Mouse (Mus musculus): ENCODE measurements around the gene Hoxb8. TPM values are rescaled to one million over a fixed set of nuclear protein-coding genes. Genes with fewer than 3 reads are reported as not detected.

The Hoxb8 gene
- polyA plus RNA-seq, 1 experiment: not detected

DNA sequence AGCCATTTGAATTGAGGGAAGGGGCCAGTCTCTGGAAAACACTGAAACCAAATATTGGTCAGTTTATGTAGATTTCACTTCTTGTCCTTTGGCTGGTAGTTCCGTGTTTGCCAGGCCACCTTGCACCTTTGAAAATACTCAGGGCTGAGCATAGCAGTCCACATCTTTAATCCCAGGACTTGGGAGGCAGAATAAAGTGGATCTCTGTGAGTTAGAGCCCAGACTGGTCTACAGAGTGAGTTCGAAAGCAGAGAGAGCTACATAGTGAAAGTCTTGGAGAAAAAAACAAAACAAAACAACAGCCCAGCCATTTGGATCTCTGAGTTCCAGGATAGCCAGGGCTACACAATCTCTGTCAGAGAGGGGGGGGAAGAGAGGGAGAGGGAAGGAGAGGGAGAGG is 24.6 kb upstream of the Hoxb8 start:
- Histone ChIP-seq H3K4me1 (ENCODE audit: control insufficient read depth, insufficient read depth, low read length) (no peaks in the 10 kb centered on the region), H3K4me3 (ENCODE audit: insufficient read depth, low read length) (no peak overlapping the region), H3K27ac (ENCODE audit: insufficient read depth, low read length) (no peak overlapping the region)
- TF ChIP-seq POLR2A (IDR thresholded peaks at IDR 0.05; ENCODE audit: extremely low read depth, insufficient read depth, low read length) (no peak), CTCF (IDR thresholded peaks at IDR 0.05; ENCODE audit: extremely low read depth, insufficient read depth, low read length) (no peak)

DNA sequence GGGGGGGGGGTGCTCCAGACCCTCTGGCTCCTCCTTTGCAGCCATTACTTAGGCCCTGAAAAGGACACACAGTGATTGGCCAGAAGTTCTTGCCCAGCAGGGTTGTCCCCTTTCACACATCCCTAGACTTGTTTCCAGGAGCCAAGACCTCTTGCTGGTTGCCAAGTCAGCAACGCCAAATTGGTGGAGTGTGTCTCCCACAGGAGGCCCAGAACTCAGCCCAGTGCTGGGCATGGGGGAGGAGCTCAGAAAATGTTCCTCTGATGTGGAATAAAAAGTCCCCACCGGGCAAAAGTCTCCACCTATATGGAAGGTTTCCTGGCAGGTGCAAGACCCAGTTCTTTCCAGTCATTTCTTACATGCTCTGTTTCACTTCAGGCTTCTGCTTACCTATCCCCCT is 22.7 kb upstream of the Hoxb8 start:
- Histone ChIP-seq H3K4me3 (ENCODE audit: insufficient read depth, low read length) (no peak overlapping the region), H3K27ac (ENCODE audit: insufficient read depth, low read length) (no peak overlapping the region), H3K4me1 (ENCODE audit: control insufficient read depth, insufficient read depth, low read length) (no peaks in the 10 kb centered on the region)
- TF ChIP-seq CTCF (IDR thresholded peaks at IDR 0.05; ENCODE audit: extremely low read depth, insufficient read depth, low read length) (no peak), POLR2A (IDR thresholded peaks at IDR 0.05; ENCODE audit: extremely low read depth, insufficient read depth, low read length) (no peak)

DNA sequence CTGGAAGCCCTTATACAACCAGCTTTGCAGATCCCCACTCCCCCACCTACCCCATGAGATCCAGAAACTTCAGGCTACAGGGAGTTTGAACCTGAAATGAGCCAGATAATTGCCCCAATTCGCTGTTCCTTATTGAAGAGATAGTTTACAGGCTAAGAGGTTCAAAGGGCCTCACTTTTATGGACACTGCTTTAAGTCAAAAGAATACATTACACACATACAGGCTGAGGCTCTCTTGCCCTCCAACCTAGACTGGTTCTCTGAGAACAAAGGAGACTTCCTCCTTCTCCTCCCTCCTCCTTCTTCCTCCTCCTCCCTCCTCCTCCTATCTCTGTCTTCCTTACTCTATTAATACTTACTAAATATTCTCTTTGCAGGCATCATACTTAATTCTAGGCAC is 22.2 kb upstream of the Hoxb8 start:
- no peak overlapping the region for H3K27ac ChIP-seq (ENCODE audit: insufficient read depth, low read length)
- TF ChIP-seq POLR2A (IDR thresholded peaks at IDR 0.05; ENCODE audit: extremely low read depth, insufficient read depth, low read length) (no peak), CTCF (IDR thresholded peaks at IDR 0.05; ENCODE audit: extremely low read depth, insufficient read depth, low read length) (no peak)
- H3K4me3 ChIP-seq (ENCODE audit: insufficient read depth, low read length): no peak overlapping the region
- H3K4me1 ChIP-seq (ENCODE audit: control insufficient read depth, insufficient read depth, low read length): no peaks in the 10 kb centered on the region

DNA sequence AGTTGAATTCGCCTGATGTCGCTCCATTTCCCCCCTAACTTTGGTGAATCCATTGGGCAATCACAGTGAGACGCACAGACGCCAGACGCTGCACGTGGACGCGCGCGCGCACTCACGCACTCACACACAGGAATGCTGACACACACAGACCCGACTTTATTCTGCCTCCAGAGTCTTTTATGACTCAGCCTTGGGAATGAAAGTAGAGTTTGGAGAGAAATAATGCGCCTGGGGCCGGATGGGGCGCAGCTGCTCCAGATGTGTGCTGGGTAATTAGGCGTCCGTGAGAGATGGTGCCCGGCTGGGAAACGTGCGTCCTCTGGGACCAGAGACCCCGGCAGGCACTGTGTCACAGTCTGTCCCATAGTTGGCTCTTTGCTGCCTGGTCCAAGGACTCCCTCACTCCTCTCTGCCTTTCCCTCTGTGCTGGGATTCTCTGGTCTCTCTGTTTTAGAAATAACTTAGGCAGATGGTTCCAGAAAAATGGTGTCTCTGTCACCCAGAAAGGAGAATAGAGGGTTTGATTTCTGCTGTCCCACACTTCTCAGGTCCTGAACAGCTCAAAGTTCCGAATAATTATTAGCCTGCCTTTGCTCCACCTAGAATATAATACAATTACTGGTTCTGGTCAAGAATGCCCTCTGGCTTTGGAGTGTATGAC is 21.3 kb upstream of the Hoxb8 start:
- TF ChIP-seq POLR2A (IDR thresholded peaks at IDR 0.05; ENCODE audit: extremely low read depth, insufficient read depth, low read length): no peak
- TF ChIP-seq CTCF (IDR thresholded peaks at IDR 0.05; ENCODE audit: extremely low read depth, insufficient read depth, low read length): no peak
- Histone ChIP-seq H3K27ac (ENCODE audit: insufficient read depth, low read length) (no peak overlapping the region), H3K4me3 (ENCODE audit: insufficient read depth, low read length) (no peak overlapping the region)

DNA sequence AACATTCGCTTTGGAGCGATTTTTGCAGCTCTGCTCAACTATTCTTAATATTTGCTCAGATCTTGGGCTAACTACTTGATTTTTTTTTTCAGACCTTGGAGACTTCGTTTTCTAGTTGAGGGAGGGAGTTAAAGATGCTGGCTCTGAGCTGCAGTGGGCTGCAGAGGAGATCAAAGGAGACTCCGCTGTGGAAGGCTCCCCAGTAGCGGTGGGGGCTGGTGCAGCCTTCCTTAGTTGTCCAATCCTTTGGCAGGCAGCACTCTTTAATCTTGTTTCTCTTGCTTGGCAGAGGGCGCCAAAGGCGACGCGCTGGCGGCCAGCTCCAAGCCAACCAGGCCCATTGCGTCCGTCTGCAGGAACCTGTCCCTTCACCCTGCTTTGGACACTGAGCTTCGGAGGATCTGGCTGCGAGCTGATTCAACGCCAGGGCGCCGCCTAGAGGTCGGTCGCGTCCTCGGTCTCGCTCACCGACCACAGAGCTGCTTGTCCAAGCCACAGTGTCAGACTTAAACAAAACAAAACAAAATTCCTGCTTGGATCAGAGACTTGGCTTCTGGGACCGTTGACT is 20.3 kb upstream of the Hoxb8 start:
- no peak overlapping the region for H3K4me3 ChIP-seq (ENCODE audit: insufficient read depth, low read length)
- H3K27ac ChIP-seq (ENCODE audit: insufficient read depth, low read length): no peak overlapping the region
- TF ChIP-seq CTCF (IDR thresholded peaks at IDR 0.05; ENCODE audit: extremely low read depth, insufficient read depth, low read length) (peak; percentile 12; the same call in 1 of the 2 replicates), POLR2A (IDR thresholded peaks at IDR 0.05; ENCODE audit: extremely low read depth, insufficient read depth, low read length) (no peak)

More for the DNA sequence above, 21.3 kb upstream of the Hoxb8 start:
- no peaks in the 10 kb centered on the region for H3K4me1 ChIP-seq (ENCODE audit: control insufficient read depth, insufficient read depth, low read length)

DNA sequence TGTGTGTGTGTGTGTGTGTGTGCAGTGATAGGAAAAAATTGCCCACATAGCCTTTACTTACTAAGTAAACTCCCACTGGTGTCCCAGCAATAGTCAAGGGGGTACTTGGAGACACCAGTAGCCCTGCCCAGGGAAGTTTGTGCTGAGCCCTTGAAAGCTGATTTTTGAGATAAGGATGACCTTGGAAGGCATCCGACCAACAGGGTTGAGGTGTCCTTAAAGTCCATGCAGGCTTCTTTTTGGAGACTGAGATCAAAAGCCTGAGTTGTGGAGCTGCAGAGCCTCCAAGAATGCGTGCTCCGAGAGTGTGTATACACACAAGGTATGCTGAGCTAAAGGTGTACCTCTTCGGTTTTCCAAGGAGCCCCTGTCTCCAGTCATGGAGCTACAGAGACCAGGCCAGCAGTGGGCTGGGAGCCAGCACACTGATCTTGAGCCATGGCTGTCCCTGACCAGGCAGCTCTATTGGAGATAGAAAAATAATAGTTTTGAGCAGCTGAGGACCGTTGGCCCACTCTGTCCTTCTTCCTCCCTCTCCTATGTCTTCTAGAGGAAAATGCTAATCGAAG is 19.4 kb upstream of the Hoxb8 start:
- Histone ChIP-seq H3K4me1 (ENCODE audit: control insufficient read depth, insufficient read depth, low read length) (no peaks in the 10 kb centered on the region), H3K27ac (ENCODE audit: insufficient read depth, low read length) (no peak overlapping the region), H3K4me3 (ENCODE audit: insufficient read depth, low read length) (no peak overlapping the region)
- no peak for TF ChIP-seq CTCF (IDR thresholded peaks at IDR 0.05; ENCODE audit: extremely low read depth, insufficient read depth, low read length)
- TF ChIP-seq POLR2A (IDR thresholded peaks at IDR 0.05; ENCODE audit: extremely low read depth, insufficient read depth, low read length): no peak

More for the DNA sequence above, 20.3 kb upstream of the Hoxb8 start:
- no peaks in the 10 kb centered on the region for H3K4me1 ChIP-seq (ENCODE audit: control insufficient read depth, insufficient read depth, low read length)

DNA sequence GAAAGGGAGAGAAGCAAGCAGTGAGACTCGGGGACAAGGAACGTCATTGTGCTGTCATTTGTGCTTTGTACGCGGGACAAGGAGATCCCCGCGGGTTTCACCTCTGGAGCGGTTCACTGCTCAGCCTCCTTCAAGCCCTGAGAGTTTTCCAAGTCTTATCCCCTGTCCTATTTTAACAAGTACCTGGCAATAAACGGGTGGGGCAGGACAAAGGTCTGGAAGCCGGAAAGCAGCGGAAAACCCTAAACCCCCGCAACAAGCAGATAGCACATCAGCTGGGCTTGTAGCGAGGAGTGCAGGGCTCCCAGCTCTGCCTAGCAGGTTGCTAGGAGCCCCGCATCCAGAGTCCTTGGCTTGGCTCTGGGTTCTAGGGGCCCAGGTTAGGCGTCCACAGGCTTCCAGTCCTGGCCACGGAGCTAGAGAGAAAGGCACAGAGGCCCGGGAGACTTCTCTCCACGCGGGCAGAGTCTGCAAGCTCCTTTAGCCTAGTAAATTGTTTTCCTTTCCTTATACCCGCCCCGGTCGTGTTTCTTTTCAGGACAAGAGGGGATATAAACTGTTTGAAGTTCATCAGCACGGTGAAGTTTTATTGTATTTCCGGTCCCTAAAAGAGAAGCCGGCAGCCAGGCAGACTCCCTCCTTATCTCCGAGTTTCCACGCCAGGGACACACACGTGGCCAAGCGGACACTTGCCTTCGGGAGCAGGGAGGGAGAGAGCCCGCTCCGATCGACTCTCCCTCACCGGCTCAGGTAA is 17.9 kb upstream of the Hoxb8 start:
- Histone ChIP-seq H3K27ac (ENCODE audit: insufficient read depth, low read length) (no peak overlapping the region), H3K4me1 (ENCODE audit: control insufficient read depth, insufficient read depth, low read length) (no peaks in the 10 kb centered on the region), H3K4me3 (ENCODE audit: insufficient read depth, low read length) (no peak overlapping the region)
- TF ChIP-seq POLR2A (IDR thresholded peaks at IDR 0.05; ENCODE audit: extremely low read depth, insufficient read depth, low read length): no peak
- no peak for TF ChIP-seq CTCF (IDR thresholded peaks at IDR 0.05; ENCODE audit: extremely low read depth, insufficient read depth, low read length)

DNA sequence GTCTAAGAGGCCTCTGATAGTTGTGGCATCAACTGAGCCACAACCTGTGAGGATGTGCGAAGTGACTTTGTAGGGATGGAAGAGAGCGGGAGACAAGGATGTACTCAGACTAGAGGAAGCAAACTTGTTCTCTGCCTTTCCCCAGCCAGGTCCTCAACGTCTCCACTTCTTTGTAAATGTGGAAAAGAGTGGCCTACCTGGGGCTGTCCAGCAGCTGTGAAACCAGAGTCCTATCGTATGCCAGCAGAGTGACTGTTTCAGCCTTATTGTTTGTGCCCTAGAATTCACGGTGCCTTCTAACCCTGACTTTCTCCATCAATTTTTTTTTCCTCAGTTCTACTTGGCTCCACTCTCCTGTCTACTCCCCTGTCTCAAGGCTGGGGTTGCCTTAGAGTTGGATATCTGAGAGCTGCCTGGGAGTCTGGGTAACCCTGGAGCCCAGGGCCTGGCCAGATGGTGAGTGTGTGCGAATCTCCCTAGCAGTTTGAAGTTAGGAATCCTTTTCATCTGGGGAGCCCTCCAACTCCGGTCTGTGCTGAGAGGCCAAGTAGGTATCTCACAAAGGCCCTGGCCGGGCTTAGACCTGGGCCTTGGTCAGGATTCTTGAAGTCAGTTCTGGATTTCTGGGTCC is 17.2 kb upstream of the Hoxb8 start:
- Histone ChIP-seq H3K27ac (ENCODE audit: insufficient read depth, low read length) (no peak overlapping the region), H3K4me3 (ENCODE audit: insufficient read depth, low read length) (no peak overlapping the region), H3K4me1 (ENCODE audit: control insufficient read depth, insufficient read depth, low read length) (no peaks in the 10 kb centered on the region)
- no peak for TF ChIP-seq CTCF (IDR thresholded peaks at IDR 0.05; ENCODE audit: extremely low read depth, insufficient read depth, low read length)
- no peak for TF ChIP-seq POLR2A (IDR thresholded peaks at IDR 0.05; ENCODE audit: extremely low read depth, insufficient read depth, low read length)

DNA sequence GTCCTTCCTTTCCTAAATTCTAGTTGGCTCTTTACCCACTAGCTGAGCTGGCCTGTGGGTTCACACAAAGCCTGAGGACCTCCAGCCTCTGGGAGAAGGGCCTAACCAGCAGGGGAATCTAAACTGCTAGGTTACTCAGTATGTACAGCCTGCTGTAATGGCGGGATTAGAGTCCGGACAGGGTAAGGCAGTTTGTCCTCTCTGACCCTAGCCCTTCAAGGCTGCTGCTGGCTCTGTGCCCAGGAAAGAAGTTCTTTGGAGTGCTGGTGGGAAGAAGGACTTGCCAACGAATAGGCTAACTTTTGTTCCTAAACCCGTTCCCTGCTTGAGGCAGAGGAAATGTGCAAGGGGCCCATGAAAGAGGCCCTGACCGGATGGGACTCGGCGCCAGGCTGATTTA is 15.8 kb upstream of the Hoxb8 start:
- H3K27ac ChIP-seq (ENCODE audit: insufficient read depth, low read length): no peak overlapping the region
- no peak for TF ChIP-seq CTCF (IDR thresholded peaks at IDR 0.05; ENCODE audit: extremely low read depth, insufficient read depth, low read length)
- TF ChIP-seq POLR2A (IDR thresholded peaks at IDR 0.05; ENCODE audit: extremely low read depth, insufficient read depth, low read length): no peak
- H3K4me3 ChIP-seq (ENCODE audit: insufficient read depth, low read length): no peak overlapping the region
- H3K4me1 ChIP-seq (ENCODE audit: control insufficient read depth, insufficient read depth, low read length): no peaks in the 10 kb centered on the region

Data from cortical plate, adult 2 months (tissue).